Mouse (Mus musculus) cerebral cortex, adult 2 months (tissue): ENCODE measurements around the gene Irx3.

ENCODE experiments used
- WGBS: fragments of 180-500 bp; shearing (Covaris S2); methylation state at CpG from one replicate; pipeline ENCODE4 v1.1.7; 2018; 5-methylcytosine and 5-hydroxymethylcytosine counted together

The Irx3 gene

GRCm38 (mm10) chr8:91801839-91802238, at the start of gene Irx3:
Gene Irx3 (minus strand): TSS chr8:91802067.
- WGBS: 2% methylated on average over 33 of the region's 33 CpGs

GRCm38 (mm10) chr8:91851359-91851758, 49.5 kb upstream of the Irx3 start:
- WGBS: 94% methylated on average over 10 of the region's 10 CpGs

- WGBS: 93% methylated on average over 6 of the region's 6 CpGs
Observed at GRCm38 (mm10) chr8:91849984-91850383, 48.1 kb upstream of the Irx3 start.

GRCm38 (mm10) chr8:91849529-91849928, 47.7 kb upstream of the Irx3 start:
- WGBS: 94% methylated on average over 8 of the region's 8 CpGs

GRCm38 (mm10) chr8:91845641-91846040, 43.8 kb upstream of the Irx3 start:
- WGBS: 77% methylated on average over 3 of the region's 3 CpGs

- WGBS: 77% methylated on average over 1 of the region's 1 CpGs
Observed at GRCm38 (mm10) chr8:91837131-91837530, 35.3 kb upstream of the Irx3 start.

GRCm38 (mm10) chr8:91836685-91837084, 34.8 kb upstream of the Irx3 start:
- WGBS: 85% methylated on average over 9 of the region's 9 CpGs

GRCm38 (mm10) chr8:91827661-91828060, 25.8 kb upstream of the Irx3 start:
- WGBS: 84% methylated on average over 14 of the region's 14 CpGs

GRCm38 (mm10) chr8:91827192-91827591, 25.3 kb upstream of the Irx3 start:
- 96% methylated on average over 9 of the region's 9 CpGs for WGBS

- 93% methylated on average over 11 of the region's 11 CpGs for WGBS
Observed at GRCm38 (mm10) chr8:91823357-91823756, 21.5 kb upstream of the Irx3 start.

GRCm38 (mm10) chr8:91822746-91823145, 20.9 kb upstream of the Irx3 start:
- 81% methylated on average over 4 of the region's 4 CpGs for WGBS

GRCm38 (mm10) chr8:91821976-91822375, 20.1 kb upstream of the Irx3 start:
- 42% methylated on average over 4 of the region's 4 CpGs for WGBS

GRCm38 (mm10) chr8:91819778-91820177, 17.9 kb upstream of the Irx3 start:
- WGBS: 93% methylated on average over 4 of the region's 4 CpGs

- 67% methylated on average over 3 of the region's 3 CpGs for WGBS
Observed at GRCm38 (mm10) chr8:91818784-91819183, 16.9 kb upstream of the Irx3 start.

GRCm38 (mm10) chr8:91814106-91814505, 12.2 kb upstream of the Irx3 start:
- WGBS: 96% methylated on average over 4 of the region's 4 CpGs

GRCm38 (mm10) chr8:91806720-91807241, 4.9 kb upstream of the Irx3 start:
- 20% methylated on average over 12 of the region's 12 CpGs for WGBS

GRCm38 (mm10) chr8:91806084-91806719, 4.3 kb upstream of the Irx3 start:
- 5% methylated on average over 33 of the region's 33 CpGs for WGBS

- 3% methylated on average over 32 of the region's 32 CpGs for WGBS
Observed at GRCm38 (mm10) chr8:91805254-91805671, 3.4 kb upstream of the Irx3 start.

GRCm38 (mm10) chr8:91804403-91805253, 2.8 kb upstream of the Irx3 start:
- WGBS: 5% methylated on average over 36 of the region's 36 CpGs

- 12% methylated on average over 28 of the region's 28 CpGs for WGBS
Observed at GRCm38 (mm10) chr8:91803515-91804402, 1.9 kb upstream of the Irx3 start.

- 10% methylated on average over 29 of the region's 29 CpGs for WGBS
Observed at GRCm38 (mm10) chr8:91802401-91803322, 795 bp upstream of the Irx3 start.
